Mouse (Mus musculus): ENCODE data around the gene Lin7a. TPM values are rescaled to one million over a fixed set of nuclear protein-coding genes. Genes with fewer than 3 reads are reported as not detected.

Gene Lin7a
- polyA plus RNA-seq, 1 experiment from 2014 or later, result 3.9 TPM

- H3K27ac ChIP-seq (ENCODE audit: low read length), result no peak overlapping the region
- no peak overlapping the region for H3K9ac ChIP-seq (ENCODE audit: low read depth, low read length)
- no peaks in the 10 kb centered on the region for H3K4me1 ChIP-seq (ENCODE audit: control insufficient read depth, insufficient read depth, low read length)
- no peaks in the 10 kb centered on the region for H3K9me3 ChIP-seq (ENCODE audit: control insufficient read depth, low read length)
- 80% methylated on average over 5 of the region's 5 CpGs for WGBS
- no peak for ATAC-seq
- no peak overlapping the region for H3K4me2 ChIP-seq (ENCODE audit: low read depth, low read length)
- no peaks in the 10 kb centered on the region for H3K36me3 ChIP-seq (ENCODE audit: control insufficient read depth, insufficient read depth, low read length)
- no peak overlapping the region for H3K4me3 ChIP-seq (ENCODE audit: low read length)
- no peaks in the 10 kb centered on the region for H3K27me3 ChIP-seq (replicated peaks; ENCODE audit: control insufficient read depth, insufficient read depth, low read length)
These were observed 178.2 kb downstream of the Lin7a start for GRCm38 (mm10) chr10:107449496-107450330.

GRCm38 (mm10) chr10:107467819-107468218, 196.3 kb downstream of the Lin7a start:
- WGBS, result 63% methylated on average over 7 of the region's 7 CpGs
- H3K36me3 ChIP-seq (ENCODE audit: control insufficient read depth, insufficient read depth, low read length), result no peaks in the 10 kb centered on the region
- H3K4me2 ChIP-seq (ENCODE audit: low read depth, low read length), result no peak overlapping the region
- no peaks in the 10 kb centered on the region for H3K4me1 ChIP-seq (ENCODE audit: control insufficient read depth, insufficient read depth, low read length)
- no peaks in the 10 kb centered on the region for H3K9me3 ChIP-seq (ENCODE audit: control insufficient read depth, low read length)
- no peak overlapping the region for H3K4me3 ChIP-seq (ENCODE audit: low read length)
- no peak overlapping the region for H3K9ac ChIP-seq (ENCODE audit: low read depth, low read length)
- H3K27me3 ChIP-seq (replicated peaks; ENCODE audit: control insufficient read depth, insufficient read depth, low read length), result no peaks in the 10 kb centered on the region
- no peak overlapping the region for H3K27ac ChIP-seq (ENCODE audit: low read length)
- ATAC-seq, result no peak

Other genes with a start within 250 kb of the Lin7a start
- gene Acss3, start 148.0 kb upstream of the Lin7a start, polyA plus RNA-seq (2015; fragmentation: Nextera tagmentation; extraction: Ambion mirVana), result 0.71 and 1.1 TPM in 2 replicates
- 0.06 TPM in 1 of 2 replicates, not detected in the other for gene Myf5, start 214.4 kb downstream of the Lin7a start, polyA plus RNA-seq (2015; fragmentation: Nextera tagmentation; extraction: Ambion mirVana)
- gene Myf6, start 223.1 kb downstream of the Lin7a start, polyA plus RNA-seq (2015; fragmentation: Nextera tagmentation; extraction: Ambion mirVana), result not detected in 2 replicates